Mouse (Mus musculus) 416B (cell line): ENCODE measurements around the gene Coq7.

Source experiments
- DNase-seq: peaks from one replicate; pipeline ENCODE4 v3.0.0; 2011; ENCODE audit warnings: low read depth

Gene Coq7

GRCm38 (mm10) chr7:118533178-118533578, at the start of gene Coq7:
Coq7 (minus strand) TSS chr7:118533356.
- peak; percentile 99 for DNase-seq

DNA sequence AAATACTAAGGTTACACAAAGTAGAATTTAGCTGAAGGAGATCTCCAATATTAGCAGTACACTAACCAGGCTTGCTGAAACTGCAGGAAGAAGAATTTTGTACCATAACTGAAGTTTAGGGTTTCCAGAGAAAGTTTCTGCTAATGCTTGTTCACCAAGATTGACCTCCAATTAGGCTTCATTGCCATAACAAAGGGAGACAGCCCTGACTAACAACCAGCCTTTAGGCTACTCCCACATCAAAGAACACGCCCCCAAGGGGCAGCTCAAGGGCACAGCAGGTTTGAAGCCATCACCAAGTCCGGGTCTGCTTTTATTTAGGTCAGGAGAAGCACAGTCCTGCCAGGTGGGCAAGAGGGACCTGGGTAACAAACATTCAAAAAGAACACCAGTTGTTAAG, 46.8 kb upstream of the Coq7 start:
- DNase-seq, result no peak

DNA sequence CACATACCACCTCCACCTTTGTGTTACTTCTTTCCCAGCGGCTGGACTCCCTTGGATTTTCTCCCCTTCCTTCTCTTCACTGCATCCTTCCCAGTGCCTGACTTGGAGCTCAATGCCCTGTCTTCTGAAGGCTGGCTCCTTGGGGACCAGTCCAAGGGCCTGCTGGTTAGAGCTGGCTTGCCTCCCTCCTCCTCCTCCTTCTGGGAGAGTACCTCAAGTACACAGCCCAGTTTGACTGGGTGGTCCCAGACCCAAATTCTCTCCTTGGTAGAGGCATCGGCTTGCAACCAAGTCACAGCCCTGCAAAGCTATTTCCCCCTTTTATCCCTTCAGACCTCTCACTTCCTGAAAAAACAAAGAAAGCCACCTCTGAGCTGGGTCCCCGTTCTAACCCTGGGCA, 45.1 kb upstream of the Coq7 start:
- DNase-seq, result no peak

- DNase-seq, result no peak
Measured at GRCm38 (mm10) chr7:118572039-118572438, 38.9 kb upstream of the Coq7 start.

- no peak for DNase-seq
Measured at GRCm38 (mm10) chr7:118571350-118571749, 38.2 kb upstream of the Coq7 start.

- DNase-seq, result no peak
Measured at GRCm38 (mm10) chr7:118569121-118569543, 36.0 kb upstream of the Coq7 start.

DNA sequence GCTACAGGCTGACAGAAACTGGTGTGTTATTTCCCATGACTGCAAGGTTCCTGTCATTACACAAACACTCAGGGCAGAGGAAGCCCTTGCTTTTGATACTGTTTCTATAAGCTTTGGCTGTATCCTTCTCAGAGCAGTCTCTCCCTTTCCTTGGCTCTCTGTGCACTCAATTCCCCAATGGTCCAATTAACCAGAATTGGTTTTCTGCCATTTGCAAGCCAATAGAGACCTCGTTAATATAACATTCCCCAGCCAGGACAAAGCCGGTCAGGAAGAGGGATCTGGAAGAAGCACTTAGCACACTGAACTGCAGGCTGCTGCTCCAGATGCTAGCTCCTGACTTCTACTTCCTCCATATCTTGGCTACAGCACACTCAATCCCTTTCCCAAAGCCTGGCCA, 21.1 kb upstream of the Coq7 start:
- DNase-seq, result no peak

GRCm38 (mm10) chr7:118553881-118554280, 20.7 kb upstream of the Coq7 start:
- peak; percentile 16 for DNase-seq

DNA sequence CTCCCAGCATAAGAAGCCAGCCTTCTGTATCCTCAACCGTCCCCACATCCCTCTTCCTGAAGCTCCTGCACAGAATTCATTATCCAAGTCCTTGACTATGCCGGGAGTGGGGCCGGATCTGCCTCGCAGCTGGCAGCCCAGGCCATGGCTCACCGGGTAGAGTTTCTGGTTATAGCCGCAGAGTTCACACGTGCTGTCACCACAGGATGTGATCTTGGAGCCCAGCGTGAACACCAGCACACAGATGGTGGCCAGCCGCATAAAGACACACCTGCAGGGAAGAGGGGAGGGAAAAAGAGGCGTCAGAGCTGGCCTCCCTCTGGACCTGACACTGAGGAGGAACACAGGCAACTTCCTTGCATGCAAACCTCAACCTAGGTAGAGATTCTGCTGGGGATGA, 14.3 kb upstream of the Coq7 start:
- no peak for DNase-seq

- DNase-seq, result no peak
Measured at GRCm38 (mm10) chr7:118544128-118544527, 11.0 kb upstream of the Coq7 start.

GRCm38 (mm10) chr7:118535076-118535475, 1.9 kb upstream of the Coq7 start:
- no peak for DNase-seq

DNA sequence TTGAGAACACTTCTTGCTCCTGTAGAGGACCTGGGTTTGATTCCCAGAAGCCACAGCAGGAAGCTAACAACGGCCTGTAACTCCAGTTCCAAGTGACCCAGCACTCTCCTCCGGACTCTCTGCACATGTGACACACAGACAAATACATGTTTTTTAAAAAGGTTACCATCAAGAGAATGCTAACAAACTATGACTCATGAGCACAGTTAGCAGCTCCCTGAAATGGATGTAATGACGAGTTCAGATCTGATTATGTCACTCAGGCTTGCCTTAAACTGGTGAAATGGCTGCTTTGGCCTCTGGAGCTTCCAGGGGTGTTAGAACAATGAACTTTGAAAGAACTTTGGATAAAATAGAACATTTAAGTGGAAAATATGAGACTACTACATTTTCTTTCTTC, 1.2 kb upstream of the Coq7 start:
- peak; percentile 17 for DNase-seq

DNA sequence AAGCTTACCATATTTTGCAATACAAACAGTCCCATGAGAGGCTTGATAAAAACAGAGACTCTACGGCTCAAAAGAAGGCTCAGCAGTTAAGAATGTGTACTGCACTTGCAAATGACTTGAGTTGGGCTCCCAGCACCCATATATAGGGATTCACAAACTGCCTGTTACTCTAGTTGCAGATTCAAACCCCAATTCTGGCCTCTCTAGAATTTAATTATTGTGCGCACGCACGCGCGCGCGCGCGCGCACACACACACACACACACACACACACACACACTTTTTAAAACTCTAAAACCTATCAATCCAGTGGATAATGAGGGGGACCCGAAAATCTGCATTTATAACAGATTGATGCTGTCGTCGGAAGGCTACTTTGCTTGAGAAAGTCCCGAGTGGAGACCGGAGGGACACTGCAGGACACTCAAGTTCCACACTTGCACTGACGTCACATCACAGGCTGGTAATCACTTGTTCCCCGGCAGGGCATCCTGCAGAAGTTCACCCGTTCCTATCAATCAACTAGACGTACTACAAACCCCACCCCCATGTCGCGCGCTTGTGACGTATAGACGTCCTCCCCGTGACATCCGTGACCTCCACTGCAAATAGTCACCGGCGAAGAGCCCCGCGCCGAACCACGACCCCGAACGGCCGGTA, 508 bp downstream of the Coq7 start:
- DNase-seq, result peak; percentile 99

GRCm38 (mm10) chr7:118526967-118527366, 6.2 kb downstream of the Coq7 start:
- DNase-seq, result no peak

- peak; percentile 25 for DNase-seq
Measured at GRCm38 (mm10) chr7:118522077-118522476, 11.1 kb downstream of the Coq7 start.

DNA sequence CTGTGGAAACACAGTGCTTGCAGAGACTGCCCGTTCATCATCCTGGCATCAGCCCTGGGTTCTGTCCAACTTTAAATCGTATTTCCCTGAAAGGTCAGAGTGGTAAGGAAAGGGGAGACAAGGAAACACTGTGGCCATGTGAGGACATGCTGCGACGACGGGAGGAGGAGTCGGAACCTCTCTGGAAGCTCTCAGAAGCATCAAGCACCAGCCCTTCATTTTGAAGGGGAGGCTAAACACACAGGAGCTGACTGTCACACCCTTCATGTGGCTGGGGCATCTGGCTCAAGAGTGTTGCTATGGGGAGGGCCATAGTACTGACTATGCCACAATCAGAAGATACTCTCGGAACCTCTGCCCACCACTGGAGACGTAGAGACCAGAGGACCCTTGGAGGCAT, 13.5 kb downstream of the Coq7 start:
- no peak for DNase-seq

GRCm38 (mm10) chr7:118518687-118519086, 14.5 kb downstream of the Coq7 start:
- DNase-seq, result peak; percentile 50

DNA sequence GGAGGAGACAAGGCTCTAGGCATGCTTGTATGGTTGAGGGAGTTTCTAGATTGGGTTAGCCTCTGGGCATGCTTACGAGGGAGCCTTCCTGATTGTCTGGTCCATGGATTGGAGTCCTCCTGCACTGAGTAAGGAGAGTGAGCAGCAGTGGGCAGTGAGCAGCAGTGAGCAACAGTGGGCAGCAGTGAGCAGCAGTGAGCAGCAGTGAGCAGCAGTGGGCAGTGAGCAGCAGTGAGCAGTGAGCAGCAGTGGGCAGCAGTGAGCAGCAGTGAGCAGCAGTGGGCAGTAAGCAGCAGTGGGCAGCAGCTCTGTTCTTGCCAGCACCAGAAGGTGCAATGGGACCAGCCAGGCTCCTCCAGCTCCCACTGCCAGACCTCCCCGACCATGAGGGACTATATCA, 15.3 kb downstream of the Coq7 start:
- DNase-seq, result peak; percentile 33

DNA sequence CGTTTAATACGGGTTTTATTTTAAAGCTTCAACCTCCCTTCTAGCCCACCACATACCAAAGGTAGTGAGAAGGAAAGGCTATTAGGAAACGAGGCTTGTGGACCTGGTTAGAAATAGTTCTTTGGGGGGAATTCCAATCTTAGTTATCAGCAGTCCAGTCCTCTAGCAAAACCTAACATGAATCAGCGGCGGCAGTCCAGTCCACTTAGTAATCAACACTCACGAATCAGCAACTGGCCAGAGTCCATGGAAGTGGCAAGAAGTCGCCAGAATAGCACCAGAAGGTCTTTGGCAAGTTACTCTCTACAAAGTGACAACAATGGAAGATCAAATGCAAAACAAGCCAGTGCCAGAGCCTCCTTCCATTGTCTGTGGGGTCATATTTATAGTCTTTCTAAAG, 24.6 kb downstream of the Coq7 start:
- DNase-seq, result no peak

DNA sequence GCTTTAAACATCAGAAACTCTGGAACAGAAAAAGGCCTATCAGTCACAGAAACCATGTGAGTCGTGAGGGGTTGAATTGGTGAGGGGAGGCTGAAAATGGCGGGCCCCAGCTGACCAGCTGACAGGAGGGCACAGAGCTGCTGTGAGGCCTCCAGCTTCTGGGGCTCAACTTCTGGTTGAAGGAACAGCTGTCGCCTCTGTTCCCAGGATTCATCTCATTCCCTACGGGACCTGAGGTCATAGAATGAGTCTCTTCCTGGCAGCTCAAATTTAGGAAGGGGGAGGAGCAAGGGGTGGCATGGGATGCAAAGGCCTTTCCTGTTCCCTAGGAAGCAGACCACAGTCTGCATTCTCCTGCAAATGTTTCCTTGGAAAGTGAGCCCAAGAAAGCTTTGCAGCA, 29.3 kb downstream of the Coq7 start:
- DNase-seq, result no peak

GRCm38 (mm10) chr7:118502333-118502732, 30.8 kb downstream of the Coq7 start:
- no peak for DNase-seq

DNA sequence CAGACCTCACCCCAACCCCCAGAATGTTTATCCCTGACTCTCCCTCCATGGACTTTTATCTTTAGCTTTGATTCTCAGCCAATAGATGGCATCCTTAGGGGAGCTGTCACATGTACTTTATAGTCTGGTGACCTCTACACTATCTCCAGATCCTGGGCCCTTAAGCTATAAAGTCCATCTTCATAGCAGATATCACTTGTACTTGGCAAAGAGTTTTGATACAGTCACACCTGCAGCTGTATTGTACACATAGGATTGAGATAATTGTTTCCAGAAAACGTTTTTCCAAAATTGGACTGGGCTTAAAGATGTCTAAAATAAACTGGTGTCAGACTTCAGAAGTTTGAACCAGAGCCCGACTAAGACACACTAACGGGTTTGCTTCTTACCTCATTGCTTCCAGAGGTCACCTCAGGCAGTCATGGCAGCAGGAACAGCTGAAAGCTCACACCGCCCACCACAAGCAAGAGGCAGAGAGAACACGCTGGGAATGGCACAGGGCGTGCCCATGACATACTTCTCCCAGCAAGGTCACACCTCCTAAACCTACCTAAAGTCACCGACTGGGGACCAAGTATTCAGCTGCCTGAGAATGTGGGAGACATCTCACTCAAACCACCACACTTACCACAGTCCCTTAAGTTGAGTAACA, 33.2 kb downstream of the Coq7 start:
- DNase-seq, result no peak

GRCm38 (mm10) chr7:118498984-118499783, 34.0 kb downstream of the Coq7 start:
- DNase-seq, result no peak
